Mouse (Mus musculus) liver, embryonic 16.5 days (tissue): ENCODE measurements at regions not wholly inside any gene's neighbourhood (a gene's known extent, or its start where the extent isn't known, plus 50 kb on each side); places are given as distances from the start of the nearest gene placed in this dataset.

Experiments
- ATAC-seq: fragments of 200-750 bp; cut with Nextera tagmentation; 2 replicates; pipeline ENCODE4 v1.8.0; 2017; ENCODE audit warnings: low read depth, mild to moderate bottlenecking, moderate number of reproducible peaks, moderate library complexity
- H3K27ac ChIP-seq: fragments of 300-500 bp; sonication (generic); 2 replicates; pipeline ENCODE4 v1.5.1; 2014; ENCODE audit warnings: mild to moderate bottlenecking, low read length
- H3K27me3 ChIP-seq: fragments of 300-500 bp; sonication (generic); 2 replicates; pipeline ENCODE4 v1.6.1; 2014; ENCODE audit warnings: low read depth, low read length, mixed read lengths; ENCODE audit not compliant: control insufficient read depth, insufficient read depth
- H3K36me3 ChIP-seq: fragments of 300-500 bp; sonication (generic); 2 replicates; pipeline ENCODE4 v1.6.1; 2014; ENCODE audit warnings: mild to moderate bottlenecking; ENCODE audit not compliant: control insufficient read depth, insufficient read depth
- H3K4me1 ChIP-seq: fragments of 300-500 bp; sonication (generic); 2 replicates; pipeline ENCODE4 v1.6.1; 2014; ENCODE audit warnings: low read depth, low read length, mixed read lengths; ENCODE audit not compliant: control insufficient read depth
- H3K4me2 ChIP-seq: fragments of 300-500 bp; sonication (generic); 2 replicates; pipeline ENCODE4 v1.6.1; 2014; ENCODE audit warnings: low read depth, low read length, mixed read lengths
- H3K4me3 ChIP-seq: fragments of 300-500 bp; sonication (generic); 2 replicates; pipeline ENCODE4 v1.5.1; 2014; ENCODE audit warnings: low read depth, mild to moderate bottlenecking, low read length
- H3K9ac ChIP-seq: fragments of 300-500 bp; sonication (generic); 2 replicates; pipeline ENCODE4 v1.6.1; 2014; ENCODE audit warnings: low read depth, low read length
- H3K9me3 ChIP-seq: fragments of 300-500 bp; sonication (generic); replicated peaks from 2 replicates; pipeline ENCODE4 v1.6.1; 2016; ENCODE audit warnings: low read length; ENCODE audit not compliant: control insufficient read depth
- WGBS: fragments of 180-500 bp; shearing (Covaris S2); extraction: QIAGEN DNeasy Blood & Tissue Kit; methylation state at CpG from one replicate; pipeline ENCODE4 v1.1.7; 2014; ENCODE audit not compliant: insufficient replicate concordance; 5-methylcytosine and 5-hydroxymethylcytosine counted together

- H3K36me3 ChIP-seq, result no peaks in the 10 kb centered on the region
- no peaks in the 10 kb centered on the region for H3K4me1 ChIP-seq
- H3K4me3 ChIP-seq, result no peak overlapping the region
- no peak for ATAC-seq
- H3K27ac ChIP-seq, result no peak overlapping the region
- H3K27me3 ChIP-seq, result no peaks in the 10 kb centered on the region
- H3K9me3 ChIP-seq, result no peaks in the 10 kb centered on the region
- H3K4me2 ChIP-seq, result no peak overlapping the region
- H3K9ac ChIP-seq, result no peak overlapping the region
- 36% methylated on average over 3 of the region's 3 CpGs for WGBS
Measured at GRCm38 (mm10) chr1:164678303-164678702, 118.1 kb upstream of the Dpt start.

GRCm38 (mm10) chr1:164652244-164652643 lies 144.2 kb upstream of the Dpt start:
- Histone ChIP-seq H3K36me3 (no peaks in the 10 kb centered on the region), H3K27me3 (no peaks in the 10 kb centered on the region), H3K27ac (no peak overlapping the region), H3K9ac (no peak overlapping the region), H3K9me3 (no peaks in the 10 kb centered on the region), H3K4me1 (no peaks in the 10 kb centered on the region), H3K4me3 (no peak overlapping the region), H3K4me2 (no peak overlapping the region)
- 57% methylated on average over 1 of the region's 1 CpGs for WGBS
- ATAC-seq, result no peak

GRCm38 (mm10) chr1:164637901-164638462 lies 158.5 kb upstream of the Dpt start:
- 62% methylated on average over 7 of the region's 7 CpGs for WGBS
- no peak overlapping the region for H3K4me2 ChIP-seq
- H3K36me3 ChIP-seq, result no peaks in the 10 kb centered on the region
- no peak overlapping the region for H3K27ac ChIP-seq
- no peaks in the 10 kb centered on the region for H3K9me3 ChIP-seq
- H3K4me3 ChIP-seq, result no peak overlapping the region
- no peaks in the 10 kb centered on the region for H3K27me3 ChIP-seq
- H3K9ac ChIP-seq, result no peak overlapping the region
- no peaks in the 10 kb centered on the region for H3K4me1 ChIP-seq
- ATAC-seq, result no peak

- no peak overlapping the region for H3K27ac ChIP-seq
- H3K4me1 ChIP-seq, result no peaks in the 10 kb centered on the region
- WGBS, result 60% methylated on average over 6 of the region's 6 CpGs
- no peak overlapping the region for H3K9ac ChIP-seq
- no peak for ATAC-seq
- no peaks in the 10 kb centered on the region for H3K27me3 ChIP-seq
- no peaks in the 10 kb centered on the region for H3K36me3 ChIP-seq
- no peaks in the 10 kb centered on the region; the same call in 1 of the 2 replicates for H3K9me3 ChIP-seq
- H3K4me2 ChIP-seq, result no peak overlapping the region
- H3K4me3 ChIP-seq, result no peak overlapping the region
Measured at GRCm38 (mm10) chr1:164631679-164632078, 164.8 kb upstream of the Dpt start.

GRCm38 (mm10) chr1:164628840-164629239 lies 167.6 kb upstream of the Dpt start:
- Histone ChIP-seq H3K4me3 (no peak overlapping the region), H3K4me2 (no peak overlapping the region), H3K9me3 (no peaks in the 10 kb centered on the region; the same call in 1 of the 2 replicates), H3K27ac (no peak overlapping the region), H3K9ac (no peak overlapping the region), H3K4me1 (no peaks in the 10 kb centered on the region), H3K27me3 (no peaks in the 10 kb centered on the region), H3K36me3 (no peaks in the 10 kb centered on the region)
- ATAC-seq, result no peak
- 67% methylated on average over 8 of the region's 8 CpGs for WGBS

- 65% methylated on average over 4 of the region's 4 CpGs for whole genome bisulfite sequencing
Measured at GRCm38 (mm10) chr1:164622946-164623345, 164.8 kb upstream of the Atp1b1 start.

GRCm38 (mm10) chr1:164622417-164622816 lies 164.3 kb upstream of the Atp1b1 start:
- no peak for ATAC-seq
- Histone ChIP-seq H3K4me1 (no peaks in the 10 kb centered on the region), H3K4me3 (no peak overlapping the region), H3K4me2 (no peak overlapping the region), H3K9ac (no peak overlapping the region), H3K27me3 (no peaks in the 10 kb centered on the region), H3K36me3 (no peaks in the 10 kb centered on the region), H3K9me3 (no peaks in the 10 kb centered on the region), H3K27ac (no peak overlapping the region)
- WGBS, result 69% methylated on average over 3 of the region's 3 CpGs

More at GRCm38 (mm10) chr1:164622946-164623345, 164.8 kb upstream of the Atp1b1 start:
- Histone ChIP-seq H3K4me2 (no peak overlapping the region), H3K27ac (no peak overlapping the region), H3K27me3 (no peaks in the 10 kb centered on the region), H3K9me3 (no peaks in the 10 kb centered on the region), H3K4me3 (no peak overlapping the region), H3K36me3 (no peaks in the 10 kb centered on the region), H3K9ac (no peak overlapping the region), H3K4me1 (no peaks in the 10 kb centered on the region)
- ATAC-seq, result no peak

- Histone ChIP-seq H3K4me3 (no peak overlapping the region), H3K9me3 (no peaks in the 10 kb centered on the region), H3K27ac (no peak overlapping the region), H3K36me3 (no peaks in the 10 kb centered on the region), H3K9ac (no peak overlapping the region), H3K4me1 (no peaks in the 10 kb centered on the region), H3K27me3 (no peaks in the 10 kb centered on the region), H3K4me2 (no peak overlapping the region)
- 45% methylated on average over 1 of the region's 1 CpGs for WGBS
- no peak for ATAC-seq
Measured at GRCm38 (mm10) chr1:164620129-164620528, 162.0 kb upstream of the Atp1b1 start.

- Histone ChIP-seq H3K27ac (no peak overlapping the region), H3K9ac (no peak overlapping the region), H3K36me3 (no peaks in the 10 kb centered on the region), H3K4me2 (no peak overlapping the region), H3K9me3 (no peaks in the 10 kb centered on the region), H3K27me3 (no peaks in the 10 kb centered on the region), H3K4me3 (no peak overlapping the region), H3K4me1 (no peaks in the 10 kb centered on the region)
- ATAC-seq, result no peak
Measured at GRCm38 (mm10) chr1:164617871-164618270, 159.7 kb upstream of the Atp1b1 start.
